Mouse (Mus musculus): Measurements from ENCODE around the gene Srf. TPM values are rescaled to one million over a fixed set of nuclear protein-coding genes. Genes with fewer than 3 reads are reported as not detected.

The Srf gene
- polyA plus RNA-seq, 1 experiment from 2014 or later = 7.7 TPM

GRCm38 (mm10) chr17:46547923-46548322 is 8.1 kb downstream of the Srf start:
- no peak overlapping the region for H3K4me3 ChIP-seq (ENCODE audit: low read depth, low read length)
- no peaks in the 10 kb centered on the region for H3K27me3 ChIP-seq (ENCODE audit: control insufficient read depth, insufficient read depth, low read length)
- no peak overlapping the region for H3K9ac ChIP-seq (ENCODE audit: low read length)
- H3K4me1 ChIP-seq (ENCODE audit: control insufficient read depth, insufficient read depth, low read length) = peaks cover 21% of the 10 kb centered on the region
- WGBS = 11% methylated on average over 3 of the region's 3 CpGs
- no peak overlapping the region for H3K4me2 ChIP-seq (ENCODE audit: low read depth)
- H3K9me3 ChIP-seq (ENCODE audit: control insufficient read depth, low read length) = no peaks in the 10 kb centered on the region
- DNase-seq (ENCODE audit: low spot score) = no peak
- H3K27ac ChIP-seq (ENCODE audit: low read depth, low read length) = no peak overlapping the region
- no peak for ATAC-seq (ENCODE audit: insufficient read depth, low FRiP score, low TSS enrichment)
- H3K36me3 ChIP-seq (ENCODE audit: control insufficient read depth, insufficient read depth, low read length) = peaks cover 2% of the 10 kb centered on the region

GRCm38 (mm10) chr17:46546995-46547394 is 9.0 kb downstream of the Srf start:
- H3K36me3 ChIP-seq (ENCODE audit: control insufficient read depth, insufficient read depth, low read length) = peaks cover 2% of the 10 kb centered on the region

GRCm38 (mm10) chr17:46546591-46546990 is 9.4 kb downstream of the Srf start:
- Histone ChIP-seq H3K36me3 (ENCODE audit: control insufficient read depth, insufficient read depth, low read length) (peaks cover 2% of the 10 kb centered on the region), H3K9ac (ENCODE audit: low read length) (peak overlapping the region; percentile 80), H3K4me1 (ENCODE audit: control insufficient read depth, insufficient read depth, low read length) (peaks cover 15% of the 10 kb centered on the region), H3K4me3 (ENCODE audit: low read depth, low read length) (peak overlapping the region; percentile 49), H3K27me3 (ENCODE audit: control insufficient read depth, insufficient read depth, low read length) (no peaks in the 10 kb centered on the region), H3K9me3 (ENCODE audit: control insufficient read depth, low read length) (no peaks in the 10 kb centered on the region), H3K27ac (ENCODE audit: low read depth, low read length) (no peak overlapping the region), H3K4me2 (ENCODE audit: low read depth) (peak overlapping the region; percentile 72)
- DNase-seq (ENCODE audit: low spot score) (no peak), ATAC-seq (ENCODE audit: insufficient read depth, low FRiP score, low TSS enrichment) (no peak)
- WGBS = 7% methylated on average over 7 of the region's 7 CpGs

More at GRCm38 (mm10) chr17:46546995-46547394, 9.0 kb downstream of the Srf start:
- Histone ChIP-seq H3K27ac (ENCODE audit: low read depth, low read length) (no peak overlapping the region), H3K9me3 (ENCODE audit: control insufficient read depth, low read length) (no peaks in the 10 kb centered on the region), H3K4me3 (ENCODE audit: low read depth, low read length) (peak overlapping the region; percentile 49; the same call in 1 of the 2 replicates), H3K27me3 (ENCODE audit: control insufficient read depth, insufficient read depth, low read length) (no peaks in the 10 kb centered on the region), H3K4me2 (ENCODE audit: low read depth) (peak overlapping the region; percentile 7; the same call in 1 of the 2 replicates), H3K9ac (ENCODE audit: low read length) (no peak overlapping the region), H3K4me1 (ENCODE audit: control insufficient read depth, insufficient read depth, low read length) (peaks cover 15% of the 10 kb centered on the region)
- 6% methylated on average over 8 of the region's 8 CpGs for WGBS
- ATAC-seq (ENCODE audit: insufficient read depth, low FRiP score, low TSS enrichment) (no peak), DNase-seq (ENCODE audit: low spot score) (no peak)

- peaks cover 15% of the 10 kb centered on the region for H3K4me1 ChIP-seq (ENCODE audit: control insufficient read depth, insufficient read depth, low read length)
- peak within 1 kb of the TSS; percentile 72 for H3K4me2 ChIP-seq (ENCODE audit: low read depth)
- ATAC-seq (ENCODE audit: insufficient read depth, low FRiP score, low TSS enrichment) (peak; percentile 79; the same call in 1 of the 2 replicates), DNase-seq (ENCODE audit: low spot score) (peak; percentile 82)
- WGBS = 1% methylated on average over 49 of the region's 49 CpGs
- peak within 1 kb of the TSS; percentile 80 for H3K9ac ChIP-seq (ENCODE audit: low read length)
- H3K4me3 ChIP-seq (ENCODE audit: low read depth, low read length) = peak within 1 kb of the TSS; percentile 49
- H3K27me3 ChIP-seq (ENCODE audit: control insufficient read depth, insufficient read depth, low read length) = no peaks in the 10 kb centered on the region
- H3K27ac ChIP-seq (ENCODE audit: low read depth, low read length) = no peak within 1 kb of the TSS
- H3K36me3 ChIP-seq (ENCODE audit: control insufficient read depth, insufficient read depth, low read length) = peaks cover 2% of the 10 kb centered on the region; the same call in 1 of the 2 replicates
- no peaks in the 10 kb centered on the region for H3K9me3 ChIP-seq (ENCODE audit: control insufficient read depth, low read length)
Observed at GRCm38 (mm10) chr17:46545813-46546564, 10.0 kb downstream of the Srf start, which contains the start of gene Cul9. Cul9 (minus strand) TSS chr17:46546388.

GRCm38 (mm10) chr17:46543661-46544060 is 12.3 kb downstream of the Srf start:
- DNase-seq (ENCODE audit: low spot score) = no peak
- Histone ChIP-seq H3K9ac (ENCODE audit: low read length) (no peak overlapping the region), H3K27me3 (ENCODE audit: control insufficient read depth, insufficient read depth, low read length) (no peaks in the 10 kb centered on the region), H3K4me2 (ENCODE audit: low read depth) (no peak overlapping the region), H3K4me1 (ENCODE audit: control insufficient read depth, insufficient read depth, low read length) (peaks cover 15% of the 10 kb centered on the region), H3K9me3 (ENCODE audit: control insufficient read depth, low read length) (no peaks in the 10 kb centered on the region), H3K4me3 (ENCODE audit: low read depth, low read length) (no peak overlapping the region), H3K36me3 (ENCODE audit: control insufficient read depth, insufficient read depth, low read length) (0 out of 2 replicates have a peak, but pooled peaks cover 2% of the 10 kb centered on the region), H3K27ac (ENCODE audit: low read depth, low read length) (no peak overlapping the region)
- no peak for ATAC-seq (ENCODE audit: insufficient read depth, low FRiP score, low TSS enrichment)
- WGBS = 93% methylated on average over 12 of the region's 12 CpGs

GRCm38 (mm10) chr17:46525579-46526307 is 30.2 kb downstream of the Srf start:
- Histone ChIP-seq H3K9me3 (ENCODE audit: control insufficient read depth, low read length) (no peaks in the 10 kb centered on the region), H3K4me1 (ENCODE audit: control insufficient read depth, insufficient read depth, low read length) (no peaks in the 10 kb centered on the region), H3K27me3 (ENCODE audit: control insufficient read depth, insufficient read depth, low read length) (0 out of 2 replicates have a peak, but pooled peaks cover 2% of the 10 kb centered on the region), H3K36me3 (ENCODE audit: control insufficient read depth, insufficient read depth, low read length) (no peaks in the 10 kb centered on the region), H3K4me3 (ENCODE audit: low read depth, low read length) (no peak overlapping the region), H3K9ac (ENCODE audit: low read length) (no peak overlapping the region), H3K4me2 (ENCODE audit: low read depth) (no peak overlapping the region), H3K27ac (ENCODE audit: low read depth, low read length) (no peak overlapping the region)
- DNase-seq (ENCODE audit: low spot score) (peak; percentile 82), ATAC-seq (ENCODE audit: insufficient read depth, low FRiP score, low TSS enrichment) (no peak)
- 42% methylated on average over 12 of the region's 12 CpGs for WGBS

- no peak for ATAC-seq (ENCODE audit: insufficient read depth, low FRiP score, low TSS enrichment)
- no peak for DNase-seq (ENCODE audit: low spot score)
- H3K27me3 ChIP-seq (ENCODE audit: control insufficient read depth, insufficient read depth, low read length) = peaks cover 4% of the 10 kb centered on the region; the same call in 1 of the 2 replicates
- no peak overlapping the region for H3K4me3 ChIP-seq (ENCODE audit: low read depth, low read length)
- 81% methylated on average over 10 of the region's 10 CpGs for WGBS
- no peaks in the 10 kb centered on the region for H3K36me3 ChIP-seq (ENCODE audit: control insufficient read depth, insufficient read depth, low read length)
- H3K9me3 ChIP-seq (ENCODE audit: control insufficient read depth, low read length) = no peaks in the 10 kb centered on the region
- no peak overlapping the region for H3K9ac ChIP-seq (ENCODE audit: low read length)
- H3K27ac ChIP-seq (ENCODE audit: low read depth, low read length) = no peak overlapping the region
- H3K4me2 ChIP-seq (ENCODE audit: low read depth) = no peak overlapping the region
- H3K4me1 ChIP-seq (ENCODE audit: control insufficient read depth, insufficient read depth, low read length) = no peaks in the 10 kb centered on the region
Observed at GRCm38 (mm10) chr17:46525065-46525464, 30.9 kb downstream of the Srf start.

- DNase-seq (ENCODE audit: low spot score) (peak; percentile 17), ATAC-seq (ENCODE audit: insufficient read depth, low FRiP score, low TSS enrichment) (no peak)
- H3K36me3 ChIP-seq (ENCODE audit: control insufficient read depth, insufficient read depth, low read length) = no peaks in the 10 kb centered on the region
- no peaks in the 10 kb centered on the region for H3K9me3 ChIP-seq (ENCODE audit: control insufficient read depth, low read length)
- no peak overlapping the region for H3K27ac ChIP-seq (ENCODE audit: low read depth, low read length)
- 41% methylated on average over 24 of the region's 24 CpGs for WGBS
- no peak overlapping the region for H3K4me3 ChIP-seq (ENCODE audit: low read depth, low read length)
- no peak overlapping the region for H3K4me2 ChIP-seq (ENCODE audit: low read depth)
- peaks cover 7% of the 10 kb centered on the region; the same call in 1 of the 2 replicates for H3K27me3 ChIP-seq (ENCODE audit: control insufficient read depth, insufficient read depth, low read length)
- H3K4me1 ChIP-seq (ENCODE audit: control insufficient read depth, insufficient read depth, low read length) = no peaks in the 10 kb centered on the region
- H3K9ac ChIP-seq (ENCODE audit: low read length) = no peak overlapping the region
Observed at GRCm38 (mm10) chr17:46521963-46522668, 33.9 kb downstream of the Srf start.

All from neural tube, embryonic 11.5 days (tissue).